Mouse (Mus musculus): ENCODE results near the gene Ufd1.
A peak's percentile ranks its signal among the peaks of the same experiment; 100 is the strongest.
"Not testable (repeated sequence)": the region's sequence is repeated elsewhere in the genome, so short reads cannot be mapped to it uniquely, and the experiment has no call there.

Ufd1 gene

GRCm38 (mm10) chr16:18811032-18811431 is 547 bp upstream of the Ufd1 start:
- DNase-seq = no peak

GRCm38 (mm10) chr16:18812385-18812910 is 869 bp downstream of the Ufd1 start:
- no peak for DNase-seq

DNA sequence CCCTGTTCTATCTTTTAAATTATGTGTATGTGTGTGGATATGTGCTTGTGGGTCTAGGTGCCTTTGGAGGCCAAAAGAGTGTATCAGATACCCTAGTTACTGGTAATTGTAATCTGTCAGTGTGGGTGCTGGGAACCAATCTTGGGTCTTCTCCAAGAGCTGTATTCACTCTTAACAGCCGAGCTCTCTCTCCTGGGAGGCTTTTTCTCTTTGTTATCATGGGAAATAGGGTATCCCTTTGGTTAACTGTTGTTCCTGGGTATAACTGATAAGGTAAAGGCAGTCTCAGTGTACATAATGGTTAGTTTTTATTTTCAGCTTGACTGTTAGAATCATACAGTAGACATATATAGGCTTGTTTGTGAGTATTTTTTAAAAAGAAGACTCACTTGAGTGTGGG is 10.8 kb downstream of the Ufd1 start:
- DNase-seq = no peak

- peak; percentile 57 for DNase-seq
Measured at GRCm38 (mm10) chr16:18822925-18823324, 11.3 kb downstream of the Ufd1 start.

- no peak for DNase-seq
Measured at GRCm38 (mm10) chr16:18828630-18829029, 17.1 kb downstream of the Ufd1 start.

DNA sequence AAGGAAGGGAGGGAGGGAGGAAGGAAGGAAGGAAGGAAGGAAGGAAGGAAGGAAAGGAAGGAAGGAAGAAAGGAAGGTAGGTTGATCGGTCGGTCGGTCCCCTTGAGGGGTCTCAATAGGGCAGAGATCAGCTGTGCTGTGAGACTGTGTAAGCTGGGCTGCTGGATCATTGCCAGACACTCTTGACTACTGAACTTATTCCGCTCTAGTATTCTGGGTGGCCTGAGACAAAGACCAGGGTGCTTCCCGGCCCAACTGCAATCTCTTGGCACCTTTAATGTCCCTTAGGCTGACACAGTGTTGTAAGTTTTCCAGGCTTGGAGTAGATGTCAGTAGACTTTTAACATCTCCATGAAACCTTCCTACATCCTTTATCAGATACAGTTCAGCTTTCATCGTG is 17.5 kb downstream of the Ufd1 start:
- DNase-seq = no peak

- DNase-seq = no peak
Measured at GRCm38 (mm10) chr16:18833486-18833885, 21.9 kb downstream of the Ufd1 start.

GRCm38 (mm10) chr16:18836073-18836467 is 24.5 kb downstream of the Ufd1 start:
- DNase-seq = no peak

- peak; percentile 95 for DNase-seq
Measured at GRCm38 (mm10) chr16:18836468-18837208, 25.1 kb downstream of the Ufd1 start, which contains the start of the genes 2510002D24Rik and Gm28539. Gene 2510002D24Rik (plus strand): TSS chr16:18836578. Gene Gm28539 (plus strand): TSS chr16:18836584.

DNA sequence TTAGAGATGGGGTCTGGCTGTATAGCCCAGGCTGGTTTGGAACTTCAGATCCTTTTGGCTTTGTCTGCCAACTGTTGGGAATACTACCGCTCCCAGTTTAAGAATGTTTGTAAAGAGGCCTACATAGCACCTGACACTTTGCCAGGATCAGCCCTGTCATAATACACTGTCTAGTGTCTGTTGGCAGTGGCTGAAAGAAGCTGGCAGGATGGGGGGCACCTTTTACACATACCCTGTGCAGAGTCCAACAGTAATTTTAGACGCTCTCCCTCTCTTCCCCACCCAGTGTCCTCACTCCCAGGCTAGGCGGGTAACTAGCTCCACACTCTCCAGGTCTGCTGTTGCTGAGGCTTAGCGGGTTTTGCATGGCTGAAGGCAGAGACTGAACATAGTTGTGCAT is 26.8 kb downstream of the Ufd1 start:
- no peak for DNase-seq

- DNase-seq = no peak
Measured at GRCm38 (mm10) chr16:18846301-18846820, 34.8 kb downstream of the Ufd1 start.

DNA sequence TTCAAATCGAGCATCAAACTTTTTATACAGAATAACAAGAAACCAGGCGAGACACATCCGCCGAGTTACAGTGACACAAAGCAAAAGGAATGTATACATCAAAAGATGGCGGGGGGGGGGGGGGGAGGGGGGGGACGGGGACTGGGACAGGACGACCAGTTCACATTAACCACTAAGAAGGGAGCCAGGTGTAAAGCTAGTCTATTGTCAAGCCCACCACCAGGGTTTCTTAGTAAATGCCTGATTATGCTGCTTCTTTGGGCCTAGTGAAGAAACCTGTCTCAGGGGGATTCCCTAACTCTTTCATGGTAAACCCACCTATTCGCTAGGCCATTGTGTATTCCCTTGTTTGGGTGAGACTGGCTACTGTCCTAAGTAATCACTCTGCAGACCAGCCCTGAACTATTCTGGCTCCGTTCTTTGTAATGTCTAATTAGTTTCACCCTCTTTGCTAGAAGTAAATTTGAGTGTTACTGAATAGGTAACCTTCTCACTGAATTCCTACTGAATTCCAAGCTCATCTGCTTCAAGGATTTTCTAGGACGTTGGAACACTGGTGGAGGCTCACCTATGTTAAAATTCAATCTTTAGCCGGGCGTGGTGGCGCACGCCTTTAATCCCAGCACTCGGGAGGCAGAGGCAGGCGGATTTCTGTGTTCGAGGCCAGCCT is 38.1 kb downstream of the Ufd1 start:
- DNase-seq = not testable (repeated sequence)

DNA sequence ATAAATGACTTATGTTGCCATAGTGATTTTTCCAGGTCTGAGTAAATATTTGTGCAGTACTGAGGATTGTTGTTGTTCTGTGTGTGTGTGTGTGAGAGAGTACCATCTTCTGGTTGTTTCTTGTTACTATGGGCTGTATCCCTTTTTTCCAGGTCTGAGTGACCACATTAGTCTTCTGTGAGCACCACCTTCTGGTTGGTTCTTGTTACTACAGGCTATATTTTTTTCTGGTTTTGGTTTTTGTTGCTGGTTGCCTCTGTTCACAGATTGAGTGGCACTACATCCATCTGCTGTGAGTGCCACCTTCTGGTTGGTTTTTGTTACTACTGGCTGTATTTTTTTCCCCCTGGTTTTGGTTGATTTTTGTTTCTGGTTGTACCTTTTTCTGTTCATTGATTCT is 47.0 kb downstream of the Ufd1 start:
- peak; percentile 41 for DNase-seq

GRCm38 (mm10) chr16:18860186-18860585 is 48.6 kb downstream of the Ufd1 start:
- DNase-seq = no peak

DNA sequence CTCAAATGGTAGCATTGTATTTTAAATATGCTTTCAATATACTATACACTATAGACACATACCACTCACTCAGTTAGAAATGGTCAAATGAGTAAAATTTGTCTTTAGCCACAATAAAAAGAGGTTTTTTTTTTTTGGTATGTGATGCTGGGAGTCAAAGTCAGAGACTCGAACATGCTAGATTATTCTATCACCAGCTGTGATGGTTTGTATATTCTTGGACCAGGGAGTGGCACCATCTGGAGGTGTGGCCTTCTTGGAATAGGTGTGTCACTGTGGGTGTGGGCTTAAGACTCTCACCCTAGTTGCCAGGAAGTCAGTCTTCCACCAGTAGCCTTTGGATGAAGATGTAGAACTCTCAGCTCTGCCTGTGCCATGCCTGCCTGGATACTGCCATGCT is 58.9 kb downstream of the Ufd1 start:
- DNase-seq = not testable (repeated sequence)

DNA sequence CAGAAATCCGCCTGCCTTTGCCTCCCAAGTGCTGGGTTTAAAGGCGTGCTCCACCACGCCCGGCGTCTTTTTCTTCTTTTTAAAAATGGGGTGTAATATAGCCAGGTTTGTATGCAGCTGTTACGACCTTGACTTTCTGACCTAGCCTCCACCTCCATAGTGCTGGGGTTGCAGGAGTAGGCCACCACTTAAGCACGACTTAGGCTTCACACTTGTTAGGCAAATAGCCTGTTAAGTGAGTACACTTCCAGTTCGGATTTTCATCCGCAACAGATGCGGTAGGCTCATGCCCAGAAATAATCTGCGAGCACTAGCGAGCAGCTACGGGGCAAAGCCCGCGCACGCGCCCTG is 64.5 kb downstream of the Ufd1 start:
- no peak for DNase-seq

DNA sequence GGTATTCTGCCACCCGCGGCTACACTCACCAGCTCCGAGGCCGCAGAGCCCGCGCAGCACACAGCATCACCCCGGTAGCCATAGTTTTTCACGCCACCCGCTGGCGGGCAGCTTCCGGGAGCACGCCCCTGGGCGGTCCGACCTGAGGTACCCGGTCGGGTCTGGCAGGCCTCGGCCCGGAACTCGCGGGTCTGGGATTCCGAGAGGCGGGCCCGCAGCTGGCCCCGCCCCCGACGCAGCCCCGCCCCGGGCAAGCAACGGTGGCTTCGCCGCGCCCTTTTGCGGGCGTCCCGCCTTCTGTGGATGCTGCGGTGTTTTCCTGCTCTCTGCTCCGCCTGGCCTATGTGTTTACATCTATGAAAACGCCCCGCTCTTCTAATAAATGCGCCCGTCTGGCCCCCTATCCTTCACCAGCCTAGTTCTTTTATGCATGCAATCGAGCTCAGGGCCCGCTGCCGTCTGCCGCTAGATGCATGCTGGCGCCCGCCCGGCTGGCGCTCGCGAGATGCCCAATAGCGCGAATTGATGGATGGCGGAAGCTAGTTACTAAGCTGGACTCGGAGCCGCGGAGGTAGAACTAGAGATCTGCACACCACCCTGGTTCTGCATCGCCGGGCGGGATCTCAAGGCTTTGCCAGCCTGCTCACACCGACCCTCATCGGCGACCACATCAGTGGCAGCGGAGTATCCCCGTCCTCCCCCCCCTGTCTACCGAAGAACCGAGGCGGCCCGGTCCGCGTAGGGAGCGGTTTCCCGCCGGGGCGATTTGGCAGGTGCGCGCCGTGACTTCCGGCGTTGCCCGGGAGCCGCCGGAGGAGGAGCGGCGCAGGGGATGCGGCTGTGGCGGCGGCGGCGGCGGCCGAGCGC is 65.1 kb downstream of the Ufd1 start, which contains the start of the genes Mrpl40 and Hira:
Gene Mrpl40 (minus strand): TSS at position 421 of the 867 bp plus-strand sequence.
Gene Hira (plus strand): TSS at position 596 of the 867 bp plus-strand sequence.
- DNase-seq = peak; percentile 94

GRCm38 (mm10) chr16:18877386-18878090 is 66.0 kb downstream of the Ufd1 start:
- DNase-seq = peak; percentile 46

DNA sequence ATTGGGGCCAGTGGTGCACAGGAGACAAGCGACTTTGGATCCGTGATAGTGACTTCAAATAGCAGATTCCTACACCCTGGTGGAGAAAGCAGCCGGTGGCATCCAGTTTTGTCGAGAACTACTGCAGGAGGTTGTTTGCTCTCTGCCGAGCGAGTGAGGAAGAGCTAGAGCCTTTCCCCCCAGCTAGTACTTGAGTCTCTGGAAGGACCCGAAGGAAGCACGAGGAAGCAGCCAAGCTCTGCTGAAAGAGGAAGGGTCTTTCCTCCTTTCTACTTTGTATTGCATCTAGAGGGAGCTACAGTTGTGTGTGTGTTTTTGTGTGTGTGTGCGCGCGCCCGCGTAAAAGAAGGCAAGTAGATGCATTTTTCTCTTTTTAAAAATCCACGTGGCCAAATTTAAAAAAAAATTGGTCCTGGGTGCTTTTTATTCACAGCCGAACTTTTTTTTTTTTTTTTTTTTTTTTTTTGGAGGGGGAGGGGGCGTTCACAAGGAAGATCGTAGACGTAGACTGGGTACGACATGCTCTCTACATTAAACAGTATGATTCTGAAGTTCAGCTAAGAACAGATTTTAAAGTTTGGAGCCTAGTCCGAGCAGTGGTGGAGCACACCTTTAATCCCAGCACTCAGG is 66.6 kb downstream of the Ufd1 start:
- peak; percentile 3 for DNase-seq

- DNase-seq = no peak
Measured at GRCm38 (mm10) chr16:18884044-18884443, 72.5 kb downstream of the Ufd1 start.

Data from right cerebral cortex, adult 18-20 months (tissue).